Mouse (Mus musculus) MEL (cell line): ENCODE measurements around the gene Defb36.

Source experiments
- KAT2A ChIP-seq: conservative IDR thresholded peaks from 2 replicates; pipeline ENCODE4 v1.6.1; 2012; ENCODE audit warnings: low read depth, low read length, improper control_type of control experiment, inconsistent platforms
- POLR2A ChIP-seq, 2 experiments: IDR thresholded peaks; 2 replicates each; pipeline ENCODE4 v1.6.1; 2011 to 2012; ENCODE audit warnings: low read length in 2 of 2, mild to moderate bottlenecking in 2 of 2, control low read depth in 1 of 2, improper control_type of control experiment in 1 of 2, low read depth in 1 of 2, moderate library complexity in 1 of 2; ENCODE audit not compliant: control insufficient read depth in 1 of 2, insufficient read depth in 1 of 2, poor library complexity in 1 of 2

DNA sequence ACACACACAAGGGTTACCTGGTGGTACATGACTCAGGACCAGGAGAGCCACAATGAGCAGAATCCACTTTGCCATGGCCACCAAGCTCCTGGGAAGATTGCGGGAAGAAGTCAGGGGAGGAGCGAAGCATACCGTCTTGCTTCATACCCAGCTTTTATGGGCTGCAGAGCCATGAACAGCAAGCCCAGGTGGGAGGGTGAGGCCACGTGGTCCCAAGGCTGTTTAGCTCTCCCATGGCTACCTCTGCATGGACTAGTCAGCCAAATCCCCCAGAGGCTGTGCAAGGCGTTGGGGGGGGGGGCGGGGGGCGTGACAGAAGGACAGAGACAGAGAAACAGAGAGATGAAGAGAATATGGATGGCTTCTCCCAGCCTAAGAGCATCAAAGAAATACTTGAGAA, 18.8 kb downstream of the Defb36 start, which contains the start of gene Defb25:
- no peak for TF ChIP-seq POLR2A (IDR thresholded peaks at IDR 0.05; ENCODE audit: control insufficient read depth in 1 of 2, insufficient read depth in 1 of 2, low read depth in 1 of 2, low read length in 2 of 2, poor library complexity in 1 of 2)
- TF ChIP-seq KAT2A = no peak
